Mouse (Mus musculus) ovary, adult 18-20 months (tissue): ENCODE measurements around the gene Ptp4a2.

Source experiments
- DNase-seq: peaks from one replicate; pipeline ENCODE4 v3.0.0; 2022; ENCODE audit warnings: low spot score, mixed read lengths

The Ptp4a2 gene

GRCm38 (mm10) chr4:129797985-129798384 lies 13.0 kb upstream of the Ptp4a2 start:
- no peak for DNase-seq

DNA sequence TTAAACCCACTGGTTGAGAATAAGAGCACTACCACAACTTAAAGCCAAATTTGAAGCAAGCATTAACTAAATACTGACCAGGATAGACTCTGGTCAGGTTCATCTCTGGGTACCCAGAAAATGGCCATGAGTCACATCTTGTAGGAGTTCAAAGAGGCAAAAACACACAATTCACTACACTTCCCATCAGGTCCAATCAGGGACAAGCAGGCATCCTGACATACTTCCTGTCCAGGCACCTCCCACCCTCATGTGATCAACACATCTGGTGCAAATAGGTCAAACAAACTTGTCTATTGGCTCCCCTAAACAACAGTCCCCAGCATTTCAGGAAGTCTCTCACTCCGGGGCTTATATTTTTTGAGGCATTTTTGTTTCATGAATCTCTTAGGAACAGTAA lies 7.7 kb upstream of the Ptp4a2 start:
- DNase-seq = no peak

DNA sequence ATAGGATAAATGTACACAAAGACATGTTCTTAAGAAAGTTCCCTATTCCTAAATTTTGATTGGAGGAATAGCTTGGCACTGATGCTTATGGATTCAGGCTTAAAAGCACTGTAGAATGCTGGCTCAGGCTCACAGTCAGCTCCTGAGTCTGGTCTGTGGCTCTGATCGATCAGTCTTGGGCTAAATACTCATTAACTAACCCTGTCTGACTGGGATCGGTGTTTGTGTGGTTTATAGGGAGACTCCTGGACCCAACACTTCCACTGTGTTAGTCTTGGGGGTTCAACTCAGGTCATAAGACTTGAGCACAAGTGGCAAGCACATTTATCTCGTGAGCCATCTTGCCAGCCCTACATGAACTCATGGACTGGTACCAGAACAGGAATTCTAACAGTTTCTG lies 6.0 kb upstream of the Ptp4a2 start:
- no peak for DNase-seq

DNA sequence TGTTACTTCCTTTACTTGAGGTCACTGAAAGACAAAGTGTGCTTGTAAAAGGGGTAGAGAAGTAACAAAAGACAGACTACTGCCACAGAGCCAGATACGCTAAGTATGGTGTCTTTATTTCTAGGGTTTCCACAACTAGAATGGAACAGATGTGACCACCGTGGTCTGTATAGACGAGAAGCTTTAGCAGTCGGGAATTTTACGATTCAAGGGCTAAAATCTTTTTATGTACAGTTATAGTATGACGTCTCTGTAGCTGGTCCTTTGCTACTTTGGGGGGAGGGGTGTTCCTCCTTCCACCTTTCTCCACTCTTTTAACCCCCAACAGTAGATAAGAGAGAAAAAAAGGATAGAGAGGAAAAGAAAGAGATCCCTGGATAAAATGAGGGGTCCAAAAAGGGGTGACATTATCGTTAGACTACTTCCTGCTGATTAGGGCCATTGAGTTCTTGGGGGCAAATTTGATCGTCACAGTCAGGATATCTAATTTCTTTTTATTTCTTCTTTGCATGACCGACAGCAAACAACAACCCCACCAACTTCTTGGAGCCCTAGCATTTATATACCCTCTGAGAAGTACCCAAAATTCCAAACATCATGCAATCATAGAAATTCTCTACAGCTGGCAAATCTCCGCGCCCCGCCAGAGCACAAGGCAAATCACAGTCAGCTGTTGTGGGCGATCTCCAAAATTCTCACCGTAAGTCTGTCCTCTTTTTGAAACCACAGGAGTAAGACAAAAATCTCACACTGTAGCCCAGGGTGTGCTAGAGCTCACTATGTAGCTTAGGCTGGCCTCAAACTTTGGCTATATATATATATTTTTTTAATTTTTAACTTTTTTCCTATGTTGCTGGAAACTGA lies 818 bp downstream of the Ptp4a2 start:
- DNase-seq = no peak

DNA sequence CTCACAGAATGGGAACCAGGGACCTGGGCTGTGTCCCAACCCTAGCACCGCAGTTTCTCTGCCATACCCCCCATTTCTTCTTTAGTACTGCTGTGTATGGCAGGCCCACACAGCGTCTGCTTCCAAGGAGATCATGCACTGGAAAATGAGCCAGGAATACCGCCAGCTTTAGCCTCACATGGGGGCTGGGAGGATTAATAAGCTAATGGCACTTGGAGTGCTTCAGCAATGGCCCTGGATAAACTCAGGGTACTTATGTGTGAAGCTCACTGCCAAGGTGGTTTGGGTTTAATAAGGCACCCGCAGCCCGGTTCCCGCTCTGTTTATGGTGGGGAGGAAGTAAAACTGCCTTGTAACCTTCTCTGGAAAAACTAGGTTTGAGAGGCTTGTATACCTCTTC lies 6.6 kb downstream of the Ptp4a2 start:
- no peak for DNase-seq

GRCm38 (mm10) chr4:129818506-129819195 lies 7.6 kb downstream of the Ptp4a2 start:
- DNase-seq = peak; percentile 83

GRCm38 (mm10) chr4:129819712-129820336 lies 8.8 kb downstream of the Ptp4a2 start:
- DNase-seq = peak; percentile 98

DNA sequence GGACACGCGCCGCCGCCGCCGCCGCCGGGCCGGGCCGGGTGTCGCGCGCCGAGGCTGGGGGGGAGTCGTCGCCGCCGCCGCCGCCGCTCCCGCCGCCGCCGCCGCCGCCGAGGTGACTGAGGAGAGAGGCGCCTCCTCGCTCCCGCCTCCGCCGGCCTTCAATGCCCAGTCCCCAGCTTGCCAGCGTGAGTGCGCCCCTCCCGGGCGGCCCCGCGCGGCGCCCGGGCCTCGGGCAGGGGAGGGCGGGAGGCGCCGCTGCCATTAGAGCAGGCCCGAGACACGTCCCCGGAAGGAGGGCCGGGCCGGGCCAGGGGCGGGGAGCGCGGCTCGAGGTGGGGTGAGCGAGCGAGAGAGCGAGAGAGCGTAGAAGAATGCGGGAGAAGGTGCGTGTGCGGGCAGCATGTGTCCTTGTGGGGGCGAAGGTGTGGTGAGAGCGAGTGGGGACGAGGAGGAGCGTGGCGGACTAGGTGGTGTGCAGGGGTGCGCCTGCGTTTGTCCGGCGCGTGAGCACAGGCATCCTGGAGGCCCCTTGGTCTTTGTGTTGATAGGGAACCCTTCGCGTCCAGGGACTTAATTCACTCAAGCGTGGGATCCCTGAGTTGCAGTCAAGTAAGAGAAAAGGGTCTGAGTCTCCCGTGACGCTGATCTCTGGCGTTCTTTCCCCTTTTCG lies 9.5 kb downstream of the Ptp4a2 start:
- peak; percentile 72 for DNase-seq

DNA sequence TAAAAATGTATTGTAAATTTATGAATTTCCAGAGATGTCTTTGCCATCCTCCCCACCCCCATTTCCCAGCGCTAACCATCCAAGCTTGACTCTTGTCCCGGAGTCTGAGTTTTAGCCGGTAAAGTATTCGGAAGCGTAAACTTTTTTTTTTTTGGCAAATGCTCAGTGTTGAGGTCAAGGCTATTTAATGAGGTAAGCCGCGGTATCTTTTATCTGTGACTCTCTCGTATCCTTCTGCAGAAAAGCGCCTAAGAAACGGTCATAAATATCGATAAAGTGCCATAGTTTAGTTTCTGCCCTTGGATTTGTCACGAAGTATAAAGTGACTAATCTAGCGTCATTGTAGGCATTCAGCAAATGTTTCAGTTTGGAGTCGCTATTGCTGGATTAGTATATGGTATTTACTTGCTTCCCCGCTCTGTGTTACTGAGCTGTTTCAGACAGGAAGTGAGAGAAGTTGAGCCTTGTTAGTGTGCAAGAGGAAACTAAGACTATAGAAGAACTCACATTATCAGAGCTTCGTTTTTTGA lies 10.1 kb downstream of the Ptp4a2 start:
- DNase-seq = no peak

DNA sequence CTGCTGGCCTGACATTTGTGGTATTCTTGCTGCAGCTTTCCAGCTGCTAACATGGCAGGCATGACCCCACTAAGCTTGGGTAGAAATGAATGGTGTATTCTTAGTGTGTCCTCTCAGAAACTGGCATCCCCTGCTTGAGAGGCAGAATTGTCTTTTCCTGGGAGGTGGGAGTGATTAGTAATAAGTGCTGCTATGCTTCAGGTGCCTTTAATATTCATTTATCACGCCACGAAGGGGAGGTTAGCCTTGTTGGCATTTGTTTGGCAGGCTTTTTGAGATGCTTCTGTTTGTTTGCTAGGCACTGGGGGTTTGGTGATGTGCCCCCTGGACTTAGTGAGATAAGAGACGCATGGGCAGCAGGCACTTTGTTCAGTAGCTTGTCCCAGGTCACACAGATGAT lies 11.3 kb downstream of the Ptp4a2 start:
- no peak for DNase-seq

DNA sequence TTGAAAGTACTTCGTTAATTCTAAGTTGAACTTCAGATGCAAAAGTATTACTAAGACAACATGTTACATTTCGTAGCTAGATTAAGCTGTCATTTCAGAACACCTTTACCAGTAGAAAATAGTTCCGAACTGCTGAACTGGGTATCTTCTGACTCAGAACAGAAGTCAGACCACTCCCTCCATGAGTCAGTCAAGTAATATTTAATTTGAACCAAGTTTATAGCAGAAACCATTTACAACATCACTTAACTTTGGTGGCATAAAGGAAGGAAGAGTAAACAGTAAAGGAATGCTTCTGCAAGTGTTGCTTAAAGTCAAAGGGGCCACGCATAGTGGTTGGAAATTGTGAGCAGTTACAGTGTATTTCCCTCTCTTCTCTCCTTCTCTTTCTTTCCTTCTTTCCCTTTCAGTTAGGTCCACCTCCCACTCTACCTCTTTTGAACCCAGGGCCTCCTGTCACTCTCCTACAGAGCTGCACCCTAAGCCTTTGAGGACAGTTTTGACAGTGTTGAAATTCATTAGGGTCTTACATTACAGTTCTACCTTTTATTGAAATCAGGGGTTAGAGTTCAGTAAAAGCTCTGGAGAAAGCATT lies 12.3 kb downstream of the Ptp4a2 start:
- DNase-seq = no peak

DNA sequence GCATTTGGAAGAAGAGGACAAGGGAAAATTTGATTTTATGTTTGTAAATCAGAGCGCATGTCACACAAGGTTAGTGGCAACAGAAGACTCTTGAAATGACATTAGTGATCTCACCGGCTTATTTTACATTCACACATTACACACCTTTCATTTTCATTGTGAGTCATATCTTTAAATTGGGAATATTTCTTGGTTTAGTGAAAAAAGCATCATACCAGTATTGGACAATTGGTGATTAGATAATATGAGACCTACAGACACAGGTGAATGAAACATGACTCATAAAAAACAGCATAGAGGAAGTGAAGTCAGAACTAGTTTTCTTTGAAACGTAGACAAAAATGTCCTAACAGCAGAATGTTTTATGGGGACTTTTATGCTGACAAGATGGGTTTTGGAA lies 16.6 kb downstream of the Ptp4a2 start:
- no peak for DNase-seq

DNA sequence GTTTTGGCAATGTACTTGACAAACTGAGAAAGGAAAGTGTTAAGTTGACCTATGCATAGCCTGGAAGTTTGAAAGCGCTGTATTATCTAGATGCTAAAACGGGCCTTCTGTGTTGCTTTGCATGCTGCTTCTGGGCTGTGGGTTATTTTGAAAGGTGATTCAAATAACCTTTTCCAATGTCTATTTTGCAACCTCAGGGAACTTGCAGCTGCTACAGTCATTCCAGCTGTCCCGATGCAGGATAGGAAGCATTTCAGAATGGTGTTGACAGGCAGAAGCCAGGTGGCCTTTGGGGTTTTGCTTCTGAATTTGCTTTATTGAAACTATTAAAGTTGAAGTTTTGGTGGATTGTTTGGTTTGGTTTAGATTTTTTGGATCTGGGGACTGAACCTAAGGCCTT lies 17.1 kb downstream of the Ptp4a2 start:
- DNase-seq = no peak

DNA sequence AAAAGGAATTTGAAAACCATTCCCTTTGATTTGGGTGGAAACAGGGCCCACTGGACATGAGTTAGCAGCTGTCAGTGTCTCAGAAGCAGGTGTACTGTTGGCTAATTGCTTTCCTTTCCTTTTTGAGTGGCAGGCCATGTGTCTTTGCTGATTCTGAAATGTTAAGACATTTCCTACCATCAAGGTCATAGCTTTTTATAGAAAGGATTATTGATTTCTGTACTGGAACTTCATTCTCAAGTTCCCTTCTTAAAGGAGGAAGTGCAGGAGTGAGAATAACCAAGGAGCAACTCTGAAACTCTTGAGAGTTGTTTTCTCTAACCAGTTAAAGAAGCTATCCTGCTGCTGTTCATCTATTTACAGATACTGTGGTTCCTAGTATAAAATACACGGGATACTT lies 18.8 kb downstream of the Ptp4a2 start:
- no peak for DNase-seq

DNA sequence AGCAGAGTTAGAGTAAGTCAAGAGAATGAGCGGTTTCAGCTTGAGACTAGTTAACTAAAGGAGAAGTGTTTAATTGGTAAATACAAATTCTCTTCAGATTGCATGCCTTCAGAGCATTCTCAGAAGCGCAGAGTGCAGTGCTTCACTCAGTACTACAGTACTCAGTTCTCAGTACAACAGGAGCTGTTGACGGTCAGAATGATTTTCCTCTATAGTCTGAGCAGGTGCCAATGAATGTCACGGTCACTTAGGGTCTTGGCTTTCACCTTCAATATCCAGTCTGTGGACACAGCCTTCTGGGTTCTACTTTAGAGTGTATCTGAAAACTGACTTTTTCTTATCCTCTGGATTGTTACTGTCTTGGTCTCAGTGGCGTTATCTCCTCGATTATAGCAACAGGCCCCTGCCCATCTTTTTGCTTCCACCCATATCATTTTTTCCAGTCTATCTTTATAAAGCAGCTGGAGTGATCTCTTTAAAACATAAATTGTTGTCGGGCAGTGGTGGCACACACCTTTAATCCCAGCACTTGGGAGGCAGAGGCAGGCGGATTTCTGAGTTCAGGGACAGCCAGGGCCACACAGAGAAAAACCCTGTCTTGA lies 19.4 kb downstream of the Ptp4a2 start:
- DNase-seq = no peak

DNA sequence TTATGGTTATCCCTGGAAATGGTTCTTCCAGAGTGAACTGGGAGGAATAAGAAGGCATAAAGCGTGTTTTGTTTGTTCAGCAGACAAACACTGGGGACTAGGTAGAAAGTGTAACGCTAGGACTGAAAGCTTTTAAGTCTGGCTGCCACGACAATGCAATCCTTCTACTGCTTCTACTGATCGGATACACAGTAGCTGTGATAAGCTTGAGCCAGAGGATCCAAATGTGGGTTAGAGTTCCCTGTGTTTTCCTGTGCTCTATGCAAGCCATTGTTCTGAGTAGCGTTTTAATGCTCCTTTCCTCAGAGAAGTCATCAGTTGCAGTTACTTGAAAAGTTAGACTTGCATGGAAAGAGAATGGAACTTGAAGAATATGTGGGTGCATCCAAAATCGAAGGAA lies 23.6 kb downstream of the Ptp4a2 start:
- no peak for DNase-seq

DNA sequence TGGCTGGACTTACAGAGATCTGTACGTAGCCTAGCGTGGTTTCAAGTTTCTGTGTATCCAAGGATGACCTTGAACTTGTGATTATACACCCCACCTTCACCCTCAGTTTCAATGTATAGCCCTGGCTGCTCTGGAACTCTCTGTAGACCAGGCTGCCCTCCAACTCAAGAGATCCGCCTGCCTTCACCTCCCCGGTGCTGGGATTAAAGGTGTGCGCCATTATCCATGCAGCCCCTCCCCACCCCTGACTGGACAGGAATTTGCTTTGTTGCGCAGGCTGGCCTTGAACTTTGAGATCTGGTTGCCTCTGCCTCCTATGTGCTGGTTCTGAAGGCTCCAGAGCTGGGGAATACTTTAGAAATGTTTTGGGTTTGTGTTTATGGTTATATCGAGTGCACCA lies 24.3 kb downstream of the Ptp4a2 start:
- no peak for DNase-seq

- DNase-seq = no peak
These were observed 29.0 kb downstream of the Ptp4a2 start for GRCm38 (mm10) chr4:129839866-129840555.

- DNase-seq = no peak
These were observed 35.8 kb downstream of the Ptp4a2 start for GRCm38 (mm10) chr4:129846823-129847222.

GRCm38 (mm10) chr4:129850491-129850890 lies 39.5 kb downstream of the Ptp4a2 start:
- no peak for DNase-seq

DNA sequence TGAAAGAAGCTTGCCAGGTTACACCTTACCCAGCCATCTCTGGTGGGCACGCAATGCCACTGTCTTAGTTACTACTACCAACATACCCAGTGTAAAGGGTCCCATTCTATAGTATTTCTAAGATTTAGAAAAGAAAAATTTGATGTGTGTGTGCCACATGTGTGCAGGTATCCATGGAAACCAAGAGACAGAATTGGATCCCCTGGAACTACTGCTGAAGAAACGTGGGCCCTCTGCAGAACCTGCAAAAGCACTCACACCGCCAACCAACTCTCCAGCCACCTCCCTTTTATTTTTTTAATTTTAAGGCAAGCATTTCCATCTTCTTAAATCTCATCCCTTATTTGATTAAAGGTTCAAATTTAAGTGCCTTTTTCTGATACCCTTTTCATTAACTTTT lies 40.8 kb downstream of the Ptp4a2 start:
- no peak for DNase-seq
